Mouse (Mus musculus) CH12.LX (cell line): ENCODE data around the gene Tbck.

Source experiments
- CTCF ChIP-seq, 2 experiments: IDR thresholded peaks in 1 of 2; conservative IDR thresholded peaks in 1 of 2; 2 replicates each; pipeline ENCODE4 v1.5.1; 2011 to 2012; ENCODE audit warnings: low read depth in 2 of 2, low read length in 2 of 2, improper control_type of control experiment in 1 of 2, inconsistent platforms in 1 of 2, mild to moderate bottlenecking in 1 of 2, moderate library complexity in 1 of 2
- E2F4 ChIP-seq: IDR thresholded peaks from 2 replicates; pipeline ENCODE4 v1.6.1; 2011; ENCODE audit warnings: low read depth, low read length, improper control_type of control experiment; ENCODE audit not compliant: insufficient replicate concordance
- EP300 ChIP-seq: IDR thresholded peaks from 2 replicates; pipeline ENCODE4 v1.6.1; 2011; ENCODE audit warnings: low read length, improper control_type of control experiment
- HCFC1 ChIP-seq: IDR thresholded peaks from 2 replicates; pipeline ENCODE4 v1.6.1; 2012; ENCODE audit warnings: low read depth, mild to moderate bottlenecking, inconsistent platforms, low read length, improper control_type of control experiment
- KAT2A ChIP-seq: IDR thresholded peaks from 2 replicates; pipeline ENCODE4 v1.6.1; 2012; ENCODE audit warnings: low read length, improper control_type of control experiment, inconsistent platforms; ENCODE audit not compliant: insufficient replicate concordance
- MAX ChIP-seq: IDR thresholded peaks from 2 replicates; pipeline ENCODE4 v1.6.1; 2011; ENCODE audit warnings: low read length, improper control_type of control experiment
- PAX5 ChIP-seq: IDR thresholded peaks from 2 replicates; pipeline ENCODE4 v1.6.1; 2012; ENCODE audit warnings: low read length, inconsistent platforms, mixed read lengths
- POLR2A ChIP-seq: IDR thresholded peaks from 2 replicates; pipeline ENCODE4 v1.6.1; 2011; ENCODE audit warnings: low read depth, mild to moderate bottlenecking, improper control_type of control experiment, low read length
- RCOR1 ChIP-seq: conservative IDR thresholded peaks from 2 replicates; pipeline ENCODE4 v1.6.1; 2012; ENCODE audit warnings: low read depth, mild to moderate bottlenecking, inconsistent platforms, low read length, improper control_type of control experiment
- SMC3 ChIP-seq: IDR thresholded peaks from 2 replicates; pipeline ENCODE4 v1.6.1; 2011; ENCODE audit warnings: low read depth, low read length, improper control_type of control experiment
- TCF12 ChIP-seq: IDR thresholded peaks from 2 replicates; pipeline ENCODE4 v1.6.1; 2014; ENCODE audit warnings: low read depth, mild to moderate bottlenecking, inconsistent platforms, low read length, improper control_type of control experiment
- USF1 ChIP-seq: IDR thresholded peaks from 2 replicates; pipeline ENCODE4 v1.6.1; 2014; ENCODE audit warnings: low read depth, mild to moderate bottlenecking, inconsistent platforms, low read length, improper control_type of control experiment
- ZKSCAN1 ChIP-seq: IDR thresholded peaks from 2 replicates; pipeline ENCODE4 v1.6.1; 2012; ENCODE audit warnings: low read depth, inconsistent platforms, low read length, improper control_type of control experiment, borderline replicate concordance

DNA sequence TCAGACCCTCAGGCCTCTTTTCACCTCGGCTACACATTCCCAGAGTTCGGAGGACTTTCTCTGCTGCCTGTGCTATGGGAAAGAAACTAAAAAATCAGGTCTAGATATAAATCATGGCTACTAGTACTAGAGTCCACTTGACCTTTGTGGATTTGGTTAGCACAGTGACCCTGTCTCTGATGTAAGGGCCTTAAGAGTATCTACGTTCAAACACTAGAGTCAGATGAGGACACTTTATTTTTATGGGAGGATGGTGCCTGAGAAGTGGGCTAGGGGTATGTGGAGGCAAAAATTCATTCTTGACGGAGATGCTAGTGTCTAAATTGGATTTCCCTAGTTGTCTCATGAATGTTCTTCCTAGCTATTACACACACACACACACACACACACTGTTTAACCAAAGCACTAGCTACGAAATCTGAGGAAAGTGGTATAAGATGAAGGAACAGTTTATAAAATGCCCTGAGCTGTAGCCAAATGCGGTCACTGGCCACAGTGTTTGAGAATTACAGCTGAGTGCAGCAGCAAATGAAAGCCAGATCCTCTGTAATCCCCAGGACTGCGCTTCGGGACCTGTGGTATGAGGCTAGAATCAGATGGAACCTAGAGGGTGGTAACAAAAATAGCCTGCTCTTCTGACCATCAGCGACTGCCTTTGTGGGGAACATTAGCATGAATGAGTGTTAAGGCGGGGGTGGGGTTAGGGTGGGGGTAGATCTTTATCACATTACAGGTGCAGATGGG lies 193.2 kb downstream of the Tbck start:
- TF ChIP-seq KAT2A = no peak
- TF ChIP-seq HCFC1 = no peak
- TF ChIP-seq CTCF (conservative IDR thresholded peaks at IDR 0.05 in 1 of 2, IDR thresholded peaks at IDR 0.05 in 1 of 2; ENCODE audit: low read depth in 2 of 2, low read length in 2 of 2) = no peak
- no peak; the same call in 1 of the 2 replicates for TF ChIP-seq EP300
- TF ChIP-seq ZKSCAN1 = no peak
- no peak for TF ChIP-seq E2F4
- no peak for TF ChIP-seq MAX
- no peak for TF ChIP-seq POLR2A
- TF ChIP-seq RCOR1 = no peak
- TF ChIP-seq TCF12 = no peak
- TF ChIP-seq PAX5 = no peak
- TF ChIP-seq SMC3 = no peak
- TF ChIP-seq USF1 = no peak
